Mouse (Mus musculus) liver, embryonic 12.5 days (tissue): Measurements from ENCODE around the gene H2-Q4. TPM values are rescaled to one million over a fixed set of nuclear protein-coding genes. Genes with fewer than 3 reads are reported as not detected.
"Not testable (repeated sequence)": the region's sequence is repeated elsewhere in the genome, so short reads cannot be mapped to it uniquely, and the experiment has no call there.

Source experiments
- ATAC-seq: fragments of 200-750 bp; cut with Nextera tagmentation; 2 replicates; pipeline ENCODE4 v1.8.0; 2017; ENCODE audit warnings: moderate number of reproducible peaks, mild to moderate bottlenecking, moderate library complexity
- H3K27ac ChIP-seq: fragments of 300-500 bp; sonication (generic); 2 replicates; pipeline ENCODE4 v1.5.1; 2016; ENCODE audit warnings: mild to moderate bottlenecking
- H3K27me3 ChIP-seq: fragments of 300-500 bp; sonication (generic); replicated peaks from 2 replicates; pipeline ENCODE4 v1.6.1; 2016; ENCODE audit warnings: mild to moderate bottlenecking, moderate library complexity
- H3K36me3 ChIP-seq: fragments of 300-500 bp; sonication (generic); 2 replicates; pipeline ENCODE4 v1.6.1; 2016; ENCODE audit warnings: mild to moderate bottlenecking, moderate library complexity
- H3K4me1 ChIP-seq: fragments of 300-500 bp; sonication (generic); 2 replicates; pipeline ENCODE4 v1.6.1; 2016
- H3K4me2 ChIP-seq: fragments of 300-500 bp; sonication (generic); 2 replicates; pipeline ENCODE4 v1.6.1; 2016; ENCODE audit warnings: mild to moderate bottlenecking, moderate library complexity
- H3K4me3 ChIP-seq: fragments of 300-500 bp; sonication (generic); 2 replicates; pipeline ENCODE4 v1.5.1; 2016; ENCODE audit warnings: mild to moderate bottlenecking, moderate library complexity
- H3K9ac ChIP-seq: fragments of 300-500 bp; sonication (generic); 2 replicates; pipeline ENCODE4 v1.6.1; 2016; ENCODE audit warnings: mild to moderate bottlenecking, moderate library complexity
- H3K9me3 ChIP-seq: fragments of 300-500 bp; sonication (generic); replicated peaks from 2 replicates; pipeline ENCODE4 v1.6.1; 2016; ENCODE audit warnings: mild to moderate bottlenecking, moderate library complexity
- WGBS: fragments of 180-500 bp; shearing (Covaris S2); methylation state at CpG from one replicate; pipeline ENCODE4 v1.1.7; 2016; ENCODE audit not compliant: insufficient replicate concordance; 5-methylcytosine and 5-hydroxymethylcytosine counted together
- polyA plus RNA-seq: library from polyadenylated mRNA; unstranded; fragments of >200 nt; fragmentation: Nextera tagmentation; extraction: Ambion mirVana; gene quantifications from 2 replicates; pipeline ENCODE4 v1.2.1, GENCODE M21; 2016

Gene H2-Q4
- polyA plus RNA-seq, 1 experiment from 2014 or later: 2.3 TPM

DNA sequence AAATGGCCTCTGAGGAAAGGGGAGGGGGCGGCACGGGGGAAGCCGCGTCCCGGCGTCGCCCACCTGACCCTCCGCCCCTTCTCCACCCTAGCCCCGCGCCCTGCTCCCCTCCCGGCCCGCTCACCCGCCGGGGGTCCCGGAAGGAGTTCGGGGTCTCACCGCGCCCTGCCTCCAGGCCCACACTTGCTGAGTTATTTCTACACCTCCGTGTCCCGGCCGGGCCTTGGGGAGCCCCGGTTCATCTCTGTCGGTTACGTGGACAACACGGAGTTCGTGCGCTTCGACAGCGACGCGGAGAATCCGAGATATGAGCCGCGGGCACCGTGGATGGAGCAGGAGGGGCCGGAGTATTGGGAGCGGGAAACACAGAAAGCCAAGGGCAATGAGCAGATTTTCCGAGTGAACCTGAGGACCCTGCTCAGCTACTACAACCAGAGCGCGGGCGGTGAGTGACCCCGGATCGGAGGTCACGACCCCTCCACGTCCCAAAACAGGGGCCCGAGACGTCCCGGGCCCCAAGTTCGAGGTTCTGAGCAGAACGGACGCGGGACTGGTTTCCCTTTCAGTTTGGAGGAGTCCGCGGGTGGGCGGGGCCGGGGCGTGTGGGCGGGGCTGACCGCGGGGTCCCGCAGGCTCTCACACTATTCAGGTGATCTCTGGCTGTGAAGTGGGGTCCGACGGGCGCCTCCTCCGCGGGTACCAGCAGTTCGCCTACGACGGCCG, 473 bp downstream of the H2-Q4 start:
- peaks cover 10% of the 10 kb centered on the region; the same call in 1 of the 2 replicates for H3K4me1 ChIP-seq
- H3K4me2 ChIP-seq: peak overlapping the region; percentile 81
- 2% methylated on average over 68 of the region's 70 CpGs for WGBS
- peak overlapping the region; percentile 63 for H3K9ac ChIP-seq
- peak overlapping the region; percentile 63 for H3K4me3 ChIP-seq
- no peaks in the 10 kb centered on the region for H3K9me3 ChIP-seq
- H3K27ac ChIP-seq: no peak overlapping the region
- peaks cover 36% of the 10 kb centered on the region for H3K27me3 ChIP-seq
- H3K36me3 ChIP-seq: no peaks in the 10 kb centered on the region
- peak; percentile 46 for ATAC-seq

DNA sequence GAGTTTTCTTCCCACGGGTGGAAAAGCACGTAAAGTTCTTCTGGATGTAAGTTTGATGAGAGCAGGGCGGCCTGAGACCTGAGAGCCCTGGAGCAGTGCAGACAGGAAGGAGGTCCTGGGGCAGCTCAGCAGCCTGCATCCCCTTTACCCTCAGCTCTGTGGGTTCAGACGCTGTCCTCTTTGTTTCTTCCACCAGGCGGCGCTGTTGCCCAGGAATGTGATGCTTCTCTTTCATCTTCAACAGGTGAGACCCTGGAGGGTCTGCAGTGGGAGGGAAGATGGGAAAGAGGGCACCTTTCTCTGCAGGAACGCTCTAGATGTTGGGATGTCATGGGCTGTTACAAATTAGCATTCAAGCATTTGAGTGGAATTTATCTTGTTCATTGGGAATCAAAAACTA, 10.4 kb downstream of the H2-Q4 start:
- not testable (repeated sequence) for H3K27ac ChIP-seq, H3K4me1 ChIP-seq, H3K9ac ChIP-seq, H3K4me3 ChIP-seq, H3K9me3 ChIP-seq, H3K4me2 ChIP-seq, H3K36me3 ChIP-seq, ATAC-seq
- 6% methylated on average over 7 of the region's 7 CpGs for WGBS
- peaks cover 14% of the 10 kb centered on the region for H3K27me3 ChIP-seq

DNA sequence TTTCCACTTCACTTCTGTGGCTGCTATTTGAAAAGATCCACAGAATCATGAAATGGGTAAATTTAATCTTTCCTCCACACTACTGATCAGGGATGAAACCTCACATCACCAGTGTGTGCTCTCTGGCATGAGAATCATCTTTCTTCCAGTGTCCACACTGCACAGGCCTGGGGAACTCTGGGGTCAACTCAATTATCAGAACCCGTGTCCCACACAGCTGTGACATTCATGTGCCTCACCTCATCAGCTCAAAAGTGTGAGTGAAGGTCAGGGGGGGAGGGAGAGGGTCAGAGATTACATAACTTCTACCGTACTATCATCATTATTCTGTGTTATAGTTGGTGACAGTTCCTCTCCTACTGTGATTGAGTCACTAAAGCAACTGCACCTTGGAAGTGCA, 13.3 kb downstream of the H2-Q4 start:
- not testable (repeated sequence) for H3K4me1 ChIP-seq
- 51% methylated on average over 2 of the region's 2 CpGs for WGBS

DNA sequence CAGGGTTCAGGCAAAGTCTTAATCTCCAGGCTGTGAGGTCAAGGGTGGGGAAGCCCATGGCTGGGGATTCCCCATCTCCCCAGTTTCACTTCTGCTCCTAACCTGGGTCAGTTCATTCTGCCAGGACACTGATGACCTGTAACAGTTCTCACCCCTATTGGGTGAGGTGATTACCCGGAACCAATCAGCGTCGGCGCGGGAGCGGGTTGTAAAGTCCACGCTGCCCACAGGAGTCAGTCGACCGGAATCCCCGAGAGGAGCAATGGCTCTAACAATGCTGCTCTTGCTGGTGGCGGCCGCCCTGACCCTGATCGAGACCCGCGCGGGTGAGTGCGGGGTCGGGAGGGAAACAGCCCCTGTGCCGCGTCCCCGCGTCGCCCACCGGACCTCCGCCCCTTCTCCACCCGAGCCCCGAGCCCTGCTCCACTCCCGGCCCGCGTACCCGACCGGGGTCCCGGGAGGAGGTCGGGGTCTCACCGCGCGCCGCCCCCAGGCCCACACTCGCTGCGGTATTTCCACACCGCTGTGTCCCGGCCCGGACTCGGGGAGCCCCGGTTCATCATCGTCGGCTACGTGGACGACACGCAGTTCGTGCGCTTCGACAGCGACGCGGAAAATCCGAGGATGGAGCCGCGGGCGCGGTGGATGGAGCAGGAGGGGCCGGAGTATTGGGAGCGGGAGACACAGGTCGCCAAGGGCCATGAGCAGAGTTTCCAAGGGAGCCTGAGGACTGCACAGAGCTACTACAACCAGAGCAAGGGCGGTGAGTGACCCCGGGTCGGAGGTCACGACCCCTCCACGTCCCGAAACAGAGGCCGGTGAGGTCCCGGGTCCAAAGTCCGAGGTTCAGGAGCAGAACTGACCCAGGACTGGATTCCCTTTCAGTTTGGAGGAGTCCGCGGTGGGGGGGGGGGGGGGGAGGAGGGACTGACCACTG, 14.7 kb downstream of the H2-Q4 start:
- not testable (repeated sequence) for H3K9ac ChIP-seq, H3K36me3 ChIP-seq, H3K27ac ChIP-seq, H3K4me1 ChIP-seq, H3K4me3 ChIP-seq, H3K9me3 ChIP-seq
- Histone ChIP-seq H3K4me2 (peak overlapping the region; percentile 38), H3K27me3 (peaks cover 21% of the 10 kb centered on the region)
- 4% methylated on average over 54 of the region's 75 CpGs for WGBS
- ATAC-seq: peak; percentile 73

More for the DNA sequence above, 13.3 kb downstream of the H2-Q4 start:
- ATAC-seq, H3K9ac ChIP-seq, H3K36me3 ChIP-seq, H3K9me3 ChIP-seq, H3K4me3 ChIP-seq, H3K4me2 ChIP-seq, H3K27ac ChIP-seq: not testable (repeated sequence)
- H3K27me3 ChIP-seq: peaks cover 21% of the 10 kb centered on the region

DNA sequence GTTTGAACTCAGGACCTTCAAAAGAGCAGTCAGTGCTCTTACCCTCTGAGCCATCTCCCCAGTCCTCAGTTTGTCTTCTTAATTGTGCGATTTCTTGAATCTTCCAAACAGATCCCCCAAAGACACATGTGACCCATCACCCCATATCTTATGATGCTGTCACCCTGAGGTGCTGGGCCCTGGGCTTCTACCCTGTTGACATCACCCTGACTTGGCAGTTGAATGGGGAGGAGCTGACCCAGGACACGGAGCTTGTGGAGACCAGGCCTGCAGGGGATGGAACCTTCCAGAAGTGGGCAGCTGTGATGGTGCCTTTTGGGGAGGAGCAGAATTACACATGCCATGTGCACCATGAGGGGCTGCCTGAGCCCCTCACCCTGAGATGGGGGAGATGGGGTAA, 17.5 kb downstream of the H2-Q4 start:
- not testable (repeated sequence) for H3K9ac ChIP-seq, H3K9me3 ChIP-seq

DNA sequence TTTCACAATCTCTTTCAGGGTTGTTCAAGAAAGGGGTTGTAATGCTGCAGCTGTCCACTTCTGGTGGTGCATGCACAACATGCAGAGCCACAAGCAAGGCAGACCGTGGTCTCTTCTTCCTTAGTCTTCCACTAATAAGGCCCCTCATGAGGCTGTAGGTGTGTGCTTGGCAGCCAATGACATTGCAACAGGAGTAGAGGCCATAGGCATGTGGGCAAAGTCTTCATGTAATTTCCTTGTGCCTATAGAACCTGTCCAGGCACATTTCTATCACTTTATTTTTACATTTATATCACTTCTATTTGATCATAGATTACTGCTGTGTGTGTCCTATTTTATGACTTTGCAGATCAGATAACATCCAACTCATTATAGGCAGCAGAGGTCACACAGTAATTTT, 33.6 kb downstream of the H2-Q4 start:
- H3K4me2 ChIP-seq, ATAC-seq, H3K27ac ChIP-seq, H3K4me1 ChIP-seq, H3K9ac ChIP-seq, H3K9me3 ChIP-seq, H3K27me3 ChIP-seq, H3K4me3 ChIP-seq, H3K36me3 ChIP-seq: not testable (repeated sequence)
- no CpG with 5 or more reads among the region's 1 CpGs for WGBS

More for the DNA sequence above, 17.5 kb downstream of the H2-Q4 start:
- H3K4me3 ChIP-seq, H3K27ac ChIP-seq, ATAC-seq, H3K4me1 ChIP-seq, H3K4me2 ChIP-seq, H3K36me3 ChIP-seq: not testable (repeated sequence)
- 65% methylated on average over 2 of the region's 2 CpGs for WGBS
- peaks cover 21% of the 10 kb centered on the region for H3K27me3 ChIP-seq

DNA sequence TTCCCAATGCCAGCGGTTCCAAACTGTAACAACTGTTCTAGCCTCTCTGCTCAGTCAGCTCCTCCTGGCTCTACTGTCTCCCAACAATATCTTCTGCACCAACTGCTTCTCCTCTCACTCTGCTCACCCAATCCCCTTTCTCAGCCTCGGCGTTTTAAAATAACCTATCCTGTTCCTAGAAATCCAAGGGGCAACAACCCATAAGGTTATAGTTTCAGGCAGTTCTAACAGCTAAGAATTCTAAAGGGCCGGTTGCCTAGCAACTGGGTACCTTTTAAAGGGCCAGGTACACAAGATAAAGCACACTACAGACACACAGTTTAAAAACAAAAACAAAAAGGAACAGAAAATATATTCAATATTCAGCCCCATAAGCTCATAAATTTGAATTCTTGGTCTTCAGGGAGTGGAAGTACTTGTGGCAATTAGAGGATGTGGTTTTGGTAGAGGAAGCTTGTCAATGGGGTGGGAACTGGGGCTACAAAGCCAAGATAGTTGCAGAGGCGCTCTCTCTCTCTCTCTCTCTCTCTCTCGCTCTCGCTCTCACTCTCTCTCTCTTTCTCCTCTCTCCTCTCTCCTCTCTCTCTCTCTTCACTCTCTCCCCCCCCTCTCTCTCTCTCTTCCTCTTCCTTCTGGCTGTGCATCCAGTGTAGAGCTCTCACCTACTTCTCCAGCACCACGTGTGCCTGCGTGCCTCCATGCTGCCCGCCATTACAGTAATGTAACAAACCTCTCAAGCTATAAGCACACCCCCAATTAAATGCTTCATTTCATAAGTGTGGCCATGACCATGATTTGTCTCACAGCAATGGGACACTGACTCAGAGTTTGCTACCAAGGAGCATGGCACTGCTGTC, 36.1 kb downstream of the H2-Q4 start:
- not testable (repeated sequence) for H3K4me2 ChIP-seq, ATAC-seq, H3K9ac ChIP-seq, H3K9me3 ChIP-seq, H3K36me3 ChIP-seq, H3K27ac ChIP-seq, H3K4me1 ChIP-seq, H3K4me3 ChIP-seq
- H3K27me3 ChIP-seq: peaks cover 15% of the 10 kb centered on the region
- 0% methylated on average over 2 of the region's 10 CpGs for WGBS

DNA sequence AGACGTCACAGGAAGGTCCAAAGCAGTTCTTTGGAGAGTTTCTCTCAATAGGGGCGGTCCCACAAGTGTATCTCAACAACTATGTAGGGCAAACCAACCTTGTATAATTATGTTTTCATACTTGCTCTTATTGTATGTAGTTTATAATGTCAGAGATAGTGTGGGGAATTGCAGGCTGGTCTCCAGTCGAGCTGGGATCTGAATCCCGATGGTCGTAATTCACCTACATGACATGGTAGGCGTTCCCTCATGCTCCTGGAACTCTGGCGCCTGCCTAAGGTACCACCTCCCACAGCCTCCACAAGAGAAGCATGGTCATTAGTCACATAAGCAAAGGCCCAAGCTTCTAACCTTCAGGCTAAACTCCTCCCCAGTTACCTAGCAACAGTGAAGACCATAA, 39.4 kb downstream of the H2-Q4 start:
- Histone ChIP-seq H3K9ac (no peak overlapping the region), H3K27me3 (peaks cover 31% of the 10 kb centered on the region), H3K27ac (no peak overlapping the region), H3K4me1 (no peaks in the 10 kb centered on the region), H3K36me3 (no peaks in the 10 kb centered on the region), H3K4me3 (no peak overlapping the region), H3K9me3 (no peaks in the 10 kb centered on the region), H3K4me2 (no peak overlapping the region)
- no peak for ATAC-seq
- WGBS: 60% methylated on average over 7 of the region's 7 CpGs

DNA sequence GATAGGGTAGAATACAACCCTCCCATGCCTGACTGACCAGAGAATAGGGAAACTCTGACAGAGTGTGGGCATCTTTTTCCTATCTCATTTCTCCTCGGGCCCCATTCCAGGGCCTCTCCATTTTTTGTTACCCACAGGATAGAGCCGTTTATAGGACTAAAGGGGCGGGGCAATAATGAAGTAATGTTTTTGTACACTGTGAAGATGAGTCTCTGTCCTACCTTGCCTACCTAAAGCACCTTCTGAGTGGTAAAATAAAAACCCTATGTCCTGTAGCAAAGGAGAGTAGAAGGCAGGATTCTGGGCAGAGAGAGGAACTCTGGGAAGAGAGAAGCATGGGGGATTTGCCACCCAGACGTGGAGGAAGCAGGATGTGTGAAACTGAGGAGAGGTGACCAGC, 40.1 kb downstream of the H2-Q4 start:
- ATAC-seq: peak; percentile 42; the same call in 1 of the 2 replicates
- not testable (repeated sequence) for H3K4me3 ChIP-seq, H3K9ac ChIP-seq, H3K36me3 ChIP-seq, H3K4me1 ChIP-seq, H3K9me3 ChIP-seq, H3K27ac ChIP-seq, H3K4me2 ChIP-seq
- peaks cover 36% of the 10 kb centered on the region for H3K27me3 ChIP-seq
- WGBS: 45% methylated on average over 4 of the region's 4 CpGs

DNA sequence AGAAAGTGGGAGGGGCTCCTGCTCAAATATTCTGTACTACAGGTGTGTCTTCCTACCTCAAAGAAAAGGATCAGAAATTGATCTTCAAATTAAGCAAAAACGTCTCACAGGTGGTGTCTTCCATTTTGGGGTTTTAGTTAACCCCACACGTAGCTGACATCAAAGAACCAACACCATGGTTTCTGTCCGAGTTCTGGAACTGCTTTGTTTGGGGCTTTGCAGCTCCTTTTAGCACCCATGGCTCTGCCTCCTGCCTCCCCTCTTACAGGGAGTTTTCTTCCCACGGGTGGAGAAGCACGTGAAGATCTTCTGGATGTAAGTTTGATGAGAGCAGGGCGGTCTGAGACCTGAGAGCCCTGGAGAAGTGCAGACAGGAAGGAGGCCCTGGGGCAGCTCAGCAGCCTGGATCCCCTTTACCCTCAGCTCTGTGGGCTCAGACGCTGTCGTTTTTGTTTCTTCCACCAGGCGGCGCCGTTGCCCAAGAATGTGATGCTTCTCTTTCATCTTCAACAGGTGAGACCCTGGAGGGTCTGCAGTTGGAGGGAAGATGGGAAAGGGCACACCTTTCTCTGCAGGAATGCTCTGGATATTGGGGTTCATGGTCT, 40.9 kb downstream of the H2-Q4 start:
- H3K9ac ChIP-seq, H3K4me1 ChIP-seq, H3K36me3 ChIP-seq, ATAC-seq, H3K27ac ChIP-seq, H3K4me2 ChIP-seq, H3K4me3 ChIP-seq, H3K9me3 ChIP-seq: not testable (repeated sequence)
- peaks cover 44% of the 10 kb centered on the region for H3K27me3 ChIP-seq
- WGBS: 9% methylated on average over 11 of the region's 11 CpGs

DNA sequence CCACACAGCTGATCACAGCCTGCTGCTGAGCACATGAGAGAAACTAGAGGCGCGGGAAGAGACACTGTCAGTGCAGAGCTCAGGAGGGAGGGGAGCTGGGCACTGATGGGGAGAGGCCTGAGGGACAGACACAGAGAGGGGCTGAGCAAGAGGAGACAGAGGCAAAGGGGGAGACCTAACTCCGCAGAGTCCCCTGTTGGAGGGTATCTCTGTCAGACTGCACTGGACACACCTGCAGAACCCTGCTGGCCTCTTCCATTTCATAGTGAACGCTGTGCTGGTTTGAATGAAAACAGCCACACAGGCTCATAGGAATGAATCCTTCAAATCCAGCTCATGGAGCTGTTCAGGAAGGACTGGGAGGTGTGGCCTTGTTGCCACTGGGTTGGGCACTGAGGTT, 41.9 kb downstream of the H2-Q4 start:
- H3K9me3 ChIP-seq: not testable (repeated sequence)

More for the DNA sequence above, 41.9 kb downstream of the H2-Q4 start:
- not testable (repeated sequence) for H3K27ac ChIP-seq, H3K36me3 ChIP-seq, H3K4me1 ChIP-seq, H3K4me3 ChIP-seq, H3K9ac ChIP-seq, ATAC-seq, H3K4me2 ChIP-seq
- WGBS: 68% methylated on average over 4 of the region's 4 CpGs
- peaks cover 54% of the 10 kb centered on the region for H3K27me3 ChIP-seq
